Mouse (Mus musculus): Measurements from ENCODE around the gene Oasl2. TPM values are rescaled to one million over a fixed set of nuclear protein-coding genes. Genes with fewer than 3 reads are reported as not detected.
"Not testable (repeated sequence)": the region's sequence is repeated elsewhere in the genome, so short reads cannot be mapped to it uniquely, and the experiment has no call there.

The Oasl2 gene
- polyA plus RNA-seq, 1 experiment from 2014 or later = 5.2 TPM

- not testable (repeated sequence) for H3K9me3 ChIP-seq (ENCODE audit: control insufficient read depth, low read depth, low read length); H3K36me3 ChIP-seq (ENCODE audit: control insufficient read depth, insufficient read depth, low read length); H3K27ac ChIP-seq (ENCODE audit: low read length); ATAC-seq (ENCODE audit: insufficient number of reproducible peaks, insufficient read depth, low FRiP score, low read depth); H3K27me3 ChIP-seq (ENCODE audit: control insufficient read depth, insufficient read depth, low read length); H3K4me2 ChIP-seq (replicated peaks; ENCODE audit: low read depth, low read length); H3K9ac ChIP-seq (replicated peaks; ENCODE audit: low read depth, low read length); H3K4me1 ChIP-seq (ENCODE audit: control insufficient read depth, insufficient read depth, low read length); H3K4me3 ChIP-seq (ENCODE audit: low read depth, low read length)
- 55% methylated on average over 3 of the region's 3 CpGs for WGBS
Observed at GRCm38 (mm10) chr5:114941138-114941537, 44.4 kb downstream of the Oasl2 start.

DNA sequence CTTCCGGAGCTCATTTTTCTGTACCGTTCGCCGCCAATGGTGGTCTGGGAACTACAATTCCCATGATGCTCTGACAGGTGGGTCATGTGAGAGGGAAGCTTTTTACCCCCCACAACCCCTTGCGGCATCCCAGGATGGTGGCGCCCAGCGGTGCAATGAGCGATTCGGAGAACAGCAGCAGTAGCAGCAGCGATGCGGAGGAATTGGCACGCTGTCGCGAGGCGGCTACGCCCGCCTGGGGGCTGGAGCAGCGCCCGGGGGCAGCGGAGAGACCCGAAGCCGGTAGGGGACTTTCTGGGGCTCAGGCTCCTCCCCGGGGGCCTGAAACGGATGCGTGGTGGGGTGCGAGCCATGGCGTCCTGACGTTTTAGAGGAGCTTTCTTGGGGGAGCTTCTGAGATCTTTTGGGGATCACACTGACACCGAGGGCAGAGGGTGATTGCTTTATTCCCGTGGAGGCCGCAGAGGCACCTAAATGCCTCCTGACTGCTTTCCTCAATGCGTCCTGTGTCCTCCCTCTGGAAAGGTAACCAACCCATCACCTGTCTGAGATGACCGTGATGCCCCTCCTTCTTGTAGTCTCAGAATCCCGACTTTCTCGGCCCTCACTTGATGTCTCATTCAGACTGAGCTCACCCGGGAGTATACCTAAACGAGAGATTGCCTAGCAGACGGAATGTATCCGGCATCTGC is 45.5 kb downstream of the Oasl2 start, which contains the start of gene 2210016L21Rik:
TSS of gene 2210016L21Rik (plus strand) at position 85 of the 692 bp plus-strand sequence.
- ATAC-seq (ENCODE audit: insufficient number of reproducible peaks, insufficient read depth, low FRiP score, low read depth) = peak; percentile 95
- peak within 1 kb of the TSS; percentile 84 for H3K4me2 ChIP-seq (replicated peaks; ENCODE audit: low read depth, low read length)
- H3K4me1 ChIP-seq (ENCODE audit: control insufficient read depth, insufficient read depth, low read length) = 0 out of 2 replicates have a peak, but pooled peaks cover 4% of the 10 kb centered on the region
- no peaks in the 10 kb centered on the region; the same call in 1 of the 2 replicates for H3K9me3 ChIP-seq (ENCODE audit: control insufficient read depth, low read depth, low read length)
- peak within 1 kb of the TSS; percentile 92 for H3K4me3 ChIP-seq (ENCODE audit: low read depth, low read length)
- H3K27me3 ChIP-seq (ENCODE audit: control insufficient read depth, insufficient read depth, low read length) = no peaks in the 10 kb centered on the region
- H3K27ac ChIP-seq (ENCODE audit: low read length) = peak within 1 kb of the TSS; percentile 85
- peaks cover 14% of the 10 kb centered on the region; the same call in 1 of the 2 replicates for H3K36me3 ChIP-seq (ENCODE audit: control insufficient read depth, insufficient read depth, low read length)
- H3K9ac ChIP-seq (replicated peaks; ENCODE audit: low read depth, low read length) = peak within 1 kb of the TSS; percentile 87
- WGBS = 1% methylated on average over 39 of the region's 39 CpGs

- H3K27ac ChIP-seq (ENCODE audit: low read length) = peak overlapping the region; percentile 85; the same call in 1 of the 2 replicates
- H3K4me2 ChIP-seq (replicated peaks; ENCODE audit: low read depth, low read length) = peak overlapping the region; percentile 84
- peaks cover 19% of the 10 kb centered on the region; the same call in 1 of the 2 replicates for H3K36me3 ChIP-seq (ENCODE audit: control insufficient read depth, insufficient read depth, low read length)
- no peak for ATAC-seq (ENCODE audit: insufficient number of reproducible peaks, insufficient read depth, low FRiP score, low read depth)
- no peaks in the 10 kb centered on the region for H3K27me3 ChIP-seq (ENCODE audit: control insufficient read depth, insufficient read depth, low read length)
- no peaks in the 10 kb centered on the region; the same call in 1 of the 2 replicates for H3K9me3 ChIP-seq (ENCODE audit: control insufficient read depth, low read depth, low read length)
- H3K9ac ChIP-seq (replicated peaks; ENCODE audit: low read depth, low read length) = peak overlapping the region; percentile 87
- H3K4me1 ChIP-seq (ENCODE audit: control insufficient read depth, insufficient read depth, low read length) = 0 out of 2 replicates have a peak, but pooled peaks cover 4% of the 10 kb centered on the region
- WGBS = 39% methylated on average over 4 of the region's 4 CpGs
- H3K4me3 ChIP-seq (ENCODE audit: low read depth, low read length) = peak overlapping the region; percentile 92
Observed at GRCm38 (mm10) chr5:114942766-114943130, 46.0 kb downstream of the Oasl2 start.

- Histone ChIP-seq H3K4me1 (ENCODE audit: control insufficient read depth, insufficient read depth, low read length) (peaks cover 13% of the 10 kb centered on the region; the same call in 1 of the 2 replicates), H3K9me3 (ENCODE audit: control insufficient read depth, low read depth, low read length) (no peaks in the 10 kb centered on the region), H3K4me2 (replicated peaks; ENCODE audit: low read depth, low read length) (no peak overlapping the region), H3K27me3 (ENCODE audit: control insufficient read depth, insufficient read depth, low read length) (no peaks in the 10 kb centered on the region), H3K27ac (ENCODE audit: low read length) (no peak overlapping the region), H3K36me3 (ENCODE audit: control insufficient read depth, insufficient read depth, low read length) (peaks cover 39% of the 10 kb centered on the region; the same call in 1 of the 2 replicates), H3K9ac (replicated peaks; ENCODE audit: low read depth, low read length) (no peak overlapping the region), H3K4me3 (ENCODE audit: low read depth, low read length) (no peak overlapping the region)
- ATAC-seq (ENCODE audit: insufficient number of reproducible peaks, insufficient read depth, low FRiP score, low read depth) = no peak
- WGBS = 93% methylated on average over 10 of the region's 10 CpGs
Observed at GRCm38 (mm10) chr5:114945072-114945471, 48.3 kb downstream of the Oasl2 start.

DNA sequence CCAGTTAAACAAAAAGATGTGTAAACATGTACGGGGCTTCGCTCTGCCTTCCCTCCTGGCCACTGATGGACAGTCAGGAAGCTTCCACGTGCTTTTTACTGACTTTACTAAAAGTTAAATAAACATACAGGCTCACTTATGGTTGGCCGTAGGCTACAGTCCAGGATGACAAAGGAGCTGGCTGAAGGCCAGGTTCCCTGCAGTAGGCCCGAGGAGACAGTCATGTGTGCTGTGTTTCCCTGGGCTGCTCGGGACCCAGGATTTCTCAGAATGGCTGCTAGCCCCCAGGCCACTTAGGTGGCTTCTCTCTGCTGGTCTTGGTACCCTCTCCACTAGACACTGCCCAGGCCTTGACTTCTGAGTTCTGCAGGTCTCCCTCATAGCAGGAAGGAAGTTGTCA is 52.2 kb downstream of the Oasl2 start:
- no peaks in the 10 kb centered on the region for H3K27me3 ChIP-seq (ENCODE audit: control insufficient read depth, insufficient read depth, low read length)
- 23% methylated on average over 6 of the region's 6 CpGs for WGBS
- H3K36me3 ChIP-seq (ENCODE audit: control insufficient read depth, insufficient read depth, low read length) = peaks cover 39% of the 10 kb centered on the region; the same call in 1 of the 2 replicates
- no peaks in the 10 kb centered on the region for H3K9me3 ChIP-seq (ENCODE audit: control insufficient read depth, low read depth, low read length)
- H3K4me3 ChIP-seq (ENCODE audit: low read depth, low read length) = no peak overlapping the region
- no peak overlapping the region; the same call in 1 of the 2 replicates for H3K27ac ChIP-seq (ENCODE audit: low read length)
- ATAC-seq (ENCODE audit: insufficient number of reproducible peaks, insufficient read depth, low FRiP score, low read depth) = no peak
- H3K4me1 ChIP-seq (ENCODE audit: control insufficient read depth, insufficient read depth, low read length) = peaks cover 10% of the 10 kb centered on the region; the same call in 1 of the 2 replicates
- no peak overlapping the region for H3K4me2 ChIP-seq (replicated peaks; ENCODE audit: low read depth, low read length)
- H3K9ac ChIP-seq (replicated peaks; ENCODE audit: low read depth, low read length) = no peak overlapping the region

DNA sequence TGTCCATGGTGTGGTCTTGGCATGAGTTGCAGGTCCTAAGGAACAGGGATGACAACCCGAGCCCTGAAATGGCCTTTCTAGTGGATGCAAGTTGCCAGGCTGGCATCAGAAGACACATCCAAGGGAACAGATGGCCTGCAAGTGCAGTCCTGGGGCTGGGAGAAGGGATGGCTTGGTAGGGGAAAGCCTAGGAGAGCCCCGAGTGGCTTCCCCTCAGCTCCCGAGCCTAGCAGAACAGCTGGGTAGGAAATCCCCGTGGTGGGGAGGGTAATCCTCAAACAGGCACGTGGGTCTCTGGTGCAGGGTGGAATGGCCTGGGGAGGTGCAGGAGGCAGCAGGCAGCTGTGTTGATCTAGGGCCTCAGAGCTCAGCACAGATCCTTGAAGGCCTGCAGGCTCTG is 52.6 kb downstream of the Oasl2 start:
- no peak overlapping the region for H3K9ac ChIP-seq (replicated peaks; ENCODE audit: low read depth, low read length)
- ATAC-seq (ENCODE audit: insufficient number of reproducible peaks, insufficient read depth, low FRiP score, low read depth) = no peak
- peaks cover 39% of the 10 kb centered on the region; the same call in 1 of the 2 replicates for H3K36me3 ChIP-seq (ENCODE audit: control insufficient read depth, insufficient read depth, low read length)
- H3K4me1 ChIP-seq (ENCODE audit: control insufficient read depth, insufficient read depth, low read length) = peaks cover 10% of the 10 kb centered on the region; the same call in 1 of the 2 replicates
- H3K9me3 ChIP-seq (ENCODE audit: control insufficient read depth, low read depth, low read length) = no peaks in the 10 kb centered on the region
- no peak overlapping the region for H3K4me2 ChIP-seq (replicated peaks; ENCODE audit: low read depth, low read length)
- H3K4me3 ChIP-seq (ENCODE audit: low read depth, low read length) = no peak overlapping the region
- no peaks in the 10 kb centered on the region for H3K27me3 ChIP-seq (ENCODE audit: control insufficient read depth, insufficient read depth, low read length)
- no peak overlapping the region; the same call in 1 of the 2 replicates for H3K27ac ChIP-seq (ENCODE audit: low read length)
- WGBS = 53% methylated on average over 5 of the region's 5 CpGs

DNA sequence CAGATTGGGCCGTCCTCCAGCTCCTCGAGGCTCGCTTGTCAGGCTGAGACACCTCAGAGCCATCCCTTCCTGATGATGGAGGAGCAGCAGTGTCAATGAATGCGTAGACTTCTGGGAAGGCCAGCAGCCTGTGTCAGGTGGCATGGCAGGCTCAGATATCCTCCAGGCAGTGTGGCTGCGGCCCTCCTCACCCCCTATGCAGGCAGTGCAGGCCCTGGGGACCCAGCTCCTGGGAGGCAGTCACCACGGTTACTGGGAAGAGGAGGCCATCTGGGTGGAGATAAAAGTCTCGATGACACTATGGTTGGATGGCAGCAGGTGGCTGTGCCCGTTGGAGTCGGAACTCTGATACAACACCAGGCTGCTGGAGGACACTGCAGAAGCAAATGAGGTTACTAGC is 53.1 kb downstream of the Oasl2 start:
- 83% methylated on average over 9 of the region's 9 CpGs for WGBS
- peaks cover 39% of the 10 kb centered on the region; the same call in 1 of the 2 replicates for H3K36me3 ChIP-seq (ENCODE audit: control insufficient read depth, insufficient read depth, low read length)

DNA sequence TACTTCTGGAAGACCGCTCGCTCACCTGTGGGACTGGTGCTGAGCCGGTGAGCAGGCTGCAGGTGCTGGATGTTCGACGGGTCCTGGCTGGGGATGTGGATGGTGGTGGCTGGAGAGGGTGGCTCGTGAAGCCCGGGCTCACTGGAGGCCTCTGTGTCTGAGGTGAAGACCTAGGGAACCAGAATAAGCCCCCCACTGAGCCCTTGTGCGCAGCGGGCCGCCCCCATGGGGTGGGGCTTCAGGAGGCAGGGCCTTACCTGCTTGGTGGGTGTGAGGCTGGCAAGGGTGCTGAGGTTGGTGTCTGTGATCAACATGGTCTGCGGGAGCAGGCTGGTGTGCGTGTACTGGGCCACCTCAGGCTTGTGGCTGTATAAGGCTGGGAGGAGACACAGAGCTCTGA is 53.9 kb downstream of the Oasl2 start:
- peaks cover 39% of the 10 kb centered on the region; the same call in 1 of the 2 replicates for H3K36me3 ChIP-seq (ENCODE audit: control insufficient read depth, insufficient read depth, low read length)
- H3K27ac ChIP-seq (ENCODE audit: low read length) = no peak overlapping the region
- no peak overlapping the region for H3K4me2 ChIP-seq (replicated peaks; ENCODE audit: low read depth, low read length)
- 75% methylated on average over 12 of the region's 12 CpGs for WGBS
- no peak overlapping the region for H3K9ac ChIP-seq (replicated peaks; ENCODE audit: low read depth, low read length)
- no peaks in the 10 kb centered on the region for H3K27me3 ChIP-seq (ENCODE audit: control insufficient read depth, insufficient read depth, low read length)
- H3K4me3 ChIP-seq (ENCODE audit: low read depth, low read length) = no peak overlapping the region
- peaks cover 10% of the 10 kb centered on the region; the same call in 1 of the 2 replicates for H3K4me1 ChIP-seq (ENCODE audit: control insufficient read depth, insufficient read depth, low read length)
- no peaks in the 10 kb centered on the region for H3K9me3 ChIP-seq (ENCODE audit: control insufficient read depth, low read depth, low read length)
- no peak for ATAC-seq (ENCODE audit: insufficient number of reproducible peaks, insufficient read depth, low FRiP score, low read depth)

More for the DNA sequence above, 53.1 kb downstream of the Oasl2 start:
- no peaks in the 10 kb centered on the region for H3K9me3 ChIP-seq (ENCODE audit: control insufficient read depth, low read depth, low read length)
- H3K27ac ChIP-seq (ENCODE audit: low read length) = no peak overlapping the region
- no peak overlapping the region for H3K4me3 ChIP-seq (ENCODE audit: low read depth, low read length)
- no peak for ATAC-seq (ENCODE audit: insufficient number of reproducible peaks, insufficient read depth, low FRiP score, low read depth)
- peaks cover 10% of the 10 kb centered on the region; the same call in 1 of the 2 replicates for H3K4me1 ChIP-seq (ENCODE audit: control insufficient read depth, insufficient read depth, low read length)
- H3K9ac ChIP-seq (replicated peaks; ENCODE audit: low read depth, low read length) = no peak overlapping the region
- H3K4me2 ChIP-seq (replicated peaks; ENCODE audit: low read depth, low read length) = no peak overlapping the region
- H3K27me3 ChIP-seq (ENCODE audit: control insufficient read depth, insufficient read depth, low read length) = no peaks in the 10 kb centered on the region

All from stomach, embryonic 14.5 days (tissue).